ENCODE assay signal across 21 mouse cellular contexts in genomic region chr2:155453591-155453990, GRCm38 (mm10). TPM values are rescaled to one million over a fixed set of nuclear protein-coding genes. Genes with fewer than 3 reads are reported as not detected.
A peak's percentile ranks its signal among the peaks of the same experiment; 100 is the strongest.
DNase-seq lines count a peak whose midpoint lies in the region; ATAC-seq and TF ChIP-seq lines count a peak whose summit lies in the region.
"Had no signal": no experiment of that assay in that cellular context is flagged by ENCODE, and none has a peak within 500 bp of the region (broad histone marks: within the 10 kb centered on the region; RNA-seq: fewer than 3 reads in every experiment).

No protein-coding gene starts in this region.

- no peak overlapping the region for H3K4me2 ChIP-seq in hindbrain, embryonic 16.5 days (ENCODE audit: low read length)
- no peak overlapping the region for H3K4me2 ChIP-seq in hindbrain, embryonic 13.5 days
- no peak overlapping the region for H3K4me2 ChIP-seq in limb, embryonic 14.5 days (replicated peaks; ENCODE audit: low read depth, low read length, severe bottlenecking)
- H3K4me2 ChIP-seq: intestine, embryonic 15.5 days; limb, embryonic 12.5 days; liver, embryonic 15.5 days; midbrain, embryonic 11.5 days; neural tube, embryonic 13.5 days had no signal

- 68% methylated on average over 7 of the region's 7 CpGs for WGBS in hindbrain, embryonic 16.5 days
- 85% methylated on average over 7 of the region's 7 CpGs for WGBS in hindbrain, embryonic 13.5 days
- 72% methylated on average over 7 of the region's 7 CpGs for WGBS in limb, embryonic 14.5 days
- 91% methylated on average over 7 of the region's 7 CpGs for WGBS in limb, embryonic 10.5 days

- no peak overlapping the region for H3K4me3 ChIP-seq in hindbrain, embryonic 16.5 days (ENCODE audit: low read length)
- H3K4me3 ChIP-seq in hindbrain, embryonic 13.5 days: no peak overlapping the region
- H3K4me3 ChIP-seq in limb, embryonic 14.5 days (replicated peaks; ENCODE audit: low read length): no peak overlapping the region
- no peak overlapping the region for H3K4me3 ChIP-seq in limb, embryonic 10.5 days
- H3K4me3 ChIP-seq: gastrocnemius, adult 2 months; intestine, embryonic 15.5 days; left cerebral cortex, adult 2 months; limb, embryonic 12.5 days; liver, embryonic 15.5 days; neural tube, embryonic 13.5 days had no signal

- H3K27me3 ChIP-seq in hindbrain, embryonic 16.5 days (replicated peaks; ENCODE audit: control insufficient read depth, insufficient read depth, low read length): no peaks in the 10 kb centered on the region
- no peaks in the 10 kb centered on the region for H3K27me3 ChIP-seq in hindbrain, embryonic 13.5 days
- H3K27me3 ChIP-seq in limb, embryonic 14.5 days (ENCODE audit: control insufficient read depth, insufficient read depth, low read length): no peaks in the 10 kb centered on the region
- H3K27me3 ChIP-seq in limb, embryonic 10.5 days (ENCODE audit: low read depth, poor library complexity, severe bottlenecking): no peaks in the 10 kb centered on the region
- H3K27me3 ChIP-seq: intestine, embryonic 15.5 days; limb, embryonic 12.5 days; liver, embryonic 15.5 days; neural tube, embryonic 13.5 days had no signal

- H3K4me1 ChIP-seq in hindbrain, embryonic 16.5 days (ENCODE audit: control insufficient read depth, insufficient read depth, low read depth, low read length): no peaks in the 10 kb centered on the region
- H3K4me1 ChIP-seq in hindbrain, embryonic 13.5 days (replicated peaks): no peaks in the 10 kb centered on the region
- H3K4me1 ChIP-seq in limb, embryonic 14.5 days (ENCODE audit: control insufficient read depth, insufficient read depth, low read length): peaks cover 3% of the 10 kb centered on the region
- H3K4me1 ChIP-seq in limb, embryonic 10.5 days: no peaks in the 10 kb centered on the region
- H3K4me1 ChIP-seq: intestine, embryonic 15.5 days; limb, embryonic 12.5 days; liver, embryonic 15.5 days; neural tube, embryonic 13.5 days had no signal

- no peaks in the 10 kb centered on the region for H3K36me3 ChIP-seq in hindbrain, embryonic 16.5 days (ENCODE audit: control insufficient read depth, insufficient read depth, low read length)
- H3K36me3 ChIP-seq in hindbrain, embryonic 13.5 days: peaks cover 14% of the 10 kb centered on the region
- peaks cover 5% of the 10 kb centered on the region; the same call in 1 of the 2 replicates for H3K36me3 ChIP-seq in limb, embryonic 14.5 days (ENCODE audit: control insufficient read depth, insufficient read depth, low read length)
- peaks cover 30% of the 10 kb centered on the region for H3K36me3 ChIP-seq in limb, embryonic 10.5 days
- H3K36me3 ChIP-seq: intestine, embryonic 15.5 days; liver, embryonic 15.5 days had no signal

- DNase-seq in cerebellum, postnatal 14 days: peak; percentile 6 to 18
- no peak for DNase-seq in cerebellum, adult 9-10 months
- peak; percentile 6 for DNase-seq in limb, embryonic 14.5 days (ENCODE audit: low spot score)
- no peak for DNase-seq in limb, embryonic 10.5 days (ENCODE audit: low spot score)
- peak; percentile 27 for DNase-seq in Muller cell, postnatal 12 days (ENCODE audit: inconsistent ontology term)
- DNase-seq in thymus, postnatal 25 days: no peak
- DNase-seq: adrenal gland, postnatal 25 days; embryo, embryonic 11 days; gastrocnemius, adult 2 months; kidney, adult 9 months; kidney, postnatal 36 days; thymus, postnatal 14 days had no signal

- no peaks in the 10 kb centered on the region for H3K9me3 ChIP-seq in hindbrain, embryonic 16.5 days (ENCODE audit: control insufficient read depth, low read length)
- no peaks in the 10 kb centered on the region for H3K9me3 ChIP-seq in hindbrain, embryonic 13.5 days
- no peaks in the 10 kb centered on the region for H3K9me3 ChIP-seq in limb, embryonic 14.5 days (ENCODE audit: control insufficient read depth, low read length)
- no peaks in the 10 kb centered on the region for H3K9me3 ChIP-seq in limb, embryonic 10.5 days (replicated peaks)
- H3K9me3 ChIP-seq: intestine, embryonic 15.5 days; limb, embryonic 12.5 days; liver, embryonic 15.5 days; neural tube, embryonic 13.5 days had no signal

- H3K9ac ChIP-seq in hindbrain, embryonic 16.5 days (ENCODE audit: low read depth, low read length): no peak overlapping the region
- no peak overlapping the region for H3K9ac ChIP-seq in hindbrain, embryonic 13.5 days
- H3K9ac ChIP-seq in limb, embryonic 14.5 days (ENCODE audit: low read depth, low read length, severe bottlenecking): no peak overlapping the region
- H3K9ac ChIP-seq: intestine, embryonic 15.5 days; limb, embryonic 12.5 days; liver, embryonic 15.5 days; neural tube, embryonic 13.5 days had no signal

- no peak overlapping the region; the same call in 1 of the 2 replicates for H3K27ac ChIP-seq in hindbrain, embryonic 16.5 days (ENCODE audit: low read depth, low read length)
- H3K27ac ChIP-seq in hindbrain, embryonic 13.5 days: no peak overlapping the region
- H3K27ac ChIP-seq in limb, embryonic 14.5 days (replicated peaks; ENCODE audit: low read depth, low read length): 0 out of 2 replicates have a peak overlapping the region, but pooled peaks have one; percentile 33
- no peak overlapping the region for H3K27ac ChIP-seq in limb, embryonic 10.5 days
- H3K27ac ChIP-seq: gastrocnemius, adult 2 months; intestine, embryonic 15.5 days; left cerebral cortex, adult 2 months; limb, embryonic 12.5 days; liver, embryonic 15.5 days; macrophage; neural tube, embryonic 13.5 days had no signal

- ATAC-seq in hindbrain, embryonic 16.5 days: peak; percentile 76
- no peak for ATAC-seq in hindbrain, embryonic 13.5 days (ENCODE audit: low FRiP score)
- ATAC-seq in limb, embryonic 14.5 days (ENCODE audit: low FRiP score, low read depth): no peak
- ATAC-seq: intestine, embryonic 15.5 days had no signal

- no peak for TF ChIP-seq POLR2A in limb, embryonic 14.5 days (IDR thresholded peaks at IDR 0.05; ENCODE audit: borderline replicate concordance, extremely low read depth, insufficient read depth, insufficient read length)

RNA-seq across cellular contexts. Expression of gene Ncoa6, which starts 20.1 kb away (rescaled TPM):
- polyA plus RNA-seq in hindbrain, embryonic 16.5 days (2015; fragmentation: Nextera tagmentation; extraction: Ambion mirVana): 15.8 and 19.4 TPM in 2 replicates
- 27.9 and 32.1 TPM in 2 replicates for polyA plus RNA-seq in hindbrain, embryonic 13.5 days (2015; fragmentation: Nextera tagmentation; extraction: Ambion mirVana)
- 45.4 and 54.2 TPM in 2 replicates for polyA plus RNA-seq in limb, embryonic 14.5 days (2012; rRNA removed)
- 26.9 and 31.1 TPM in 2 replicates for polyA plus RNA-seq in limb, embryonic 14.5 days (2014; fragmentation: Nextera tagmentation; extraction: Ambion mirVana)
- 19.6 and 21.1 TPM in 2 replicates for polyA plus RNA-seq in limb, embryonic 10.5 days (2016; fragmentation: Nextera tagmentation; extraction: Ambion mirVana)

Comparison
In these comparisons a context has a peak if more than half of its experiments do, and no peak if none do; other contexts are left out.
1. DNase-seq: peak in cerebellum, postnatal 14 days (2 of 2), limb, embryonic 14.5 days (single experiment) and Muller cell, postnatal 12 days (single experiment); none in cerebellum, adult 9-10 months (single experiment), limb, embryonic 10.5 days (single experiment) and thymus, postnatal 25 days (single experiment).